Mouse (Mus musculus): Measurements from ENCODE around the gene Zfp866.

GRCm38 (mm10) chr8:69799261-69799660, 8.3 kb upstream of the Zfp866 start:
- TF ChIP-seq CTCF (IDR thresholded peaks at IDR 0.05; ENCODE audit: extremely low read depth, insufficient read depth, low read length): no peak
- TF ChIP-seq POLR2A (IDR thresholded peaks at IDR 0.05; ENCODE audit: extremely low read depth, insufficient read depth, low read length): no peak

Measured in cortical plate, adult 2 months (tissue).